Mouse (Mus musculus): ENCODE measurements at regions not wholly inside any gene's neighbourhood (a gene's known extent, or its start where the extent isn't known, plus 50 kb on each side); places are given as distances from the start of the nearest gene placed in this dataset.

GRCm38 (mm10) chr13:51964416-51964815 is 117.9 kb downstream of the Gadd45g start:
- TF ChIP-seq CTCF (IDR thresholded peaks at IDR 0.05; ENCODE audit: control insufficient read depth, insufficient read depth, insufficient replicate concordance, low read depth, low read length), result no peak
- TF ChIP-seq POLR2A (IDR thresholded peaks at IDR 0.05; ENCODE audit: control insufficient read depth, low read depth, low read length), result no peak
